Mouse (Mus musculus) heart, adult 9 months (tissue): ENCODE data around the gene Rad9b.

Source experiments
- DNase-seq, 2 experiments: peaks; one replicate each; pipeline ENCODE4 v3.0.0; 2022; ENCODE audit warnings: low spot score in 2 of 2

Rad9b gene

DNA sequence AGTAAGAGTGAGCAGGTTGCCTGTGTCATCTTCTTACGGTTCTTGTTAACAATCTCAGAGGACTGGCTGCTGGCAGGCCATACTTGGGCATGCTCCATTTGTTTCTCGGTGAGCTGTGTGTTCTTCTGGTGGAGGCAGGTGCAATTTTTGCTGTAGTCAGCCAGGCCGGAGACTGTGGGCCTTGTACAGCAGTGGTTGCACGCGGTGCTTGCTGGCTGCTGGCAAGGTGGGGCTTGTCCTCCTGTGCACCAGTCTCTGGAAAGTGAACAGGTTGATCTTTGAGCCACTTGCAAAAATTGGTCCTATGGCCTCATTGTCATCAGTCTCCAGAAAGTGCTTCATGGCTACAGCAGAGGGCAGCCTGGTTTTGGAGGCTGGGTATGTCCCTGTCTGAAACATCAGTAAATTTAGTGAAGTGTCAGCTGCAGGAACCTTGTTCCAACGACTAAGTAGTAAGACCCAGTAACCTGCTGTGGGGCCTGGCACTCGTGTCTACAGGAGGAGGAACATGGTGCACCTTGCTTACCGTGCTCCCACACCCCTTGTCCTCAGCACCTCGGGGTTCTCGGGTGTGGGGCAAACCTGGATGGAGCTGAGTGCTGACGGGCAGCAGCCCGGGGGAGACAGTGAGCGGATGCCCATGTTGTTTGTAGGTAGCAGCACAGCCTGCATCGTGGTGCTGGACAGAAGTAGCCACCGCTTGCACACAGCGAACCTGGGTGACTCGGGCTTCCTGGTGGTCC, 40.9 kb downstream of the Rad9b start:
- no peak for DNase-seq

DNA sequence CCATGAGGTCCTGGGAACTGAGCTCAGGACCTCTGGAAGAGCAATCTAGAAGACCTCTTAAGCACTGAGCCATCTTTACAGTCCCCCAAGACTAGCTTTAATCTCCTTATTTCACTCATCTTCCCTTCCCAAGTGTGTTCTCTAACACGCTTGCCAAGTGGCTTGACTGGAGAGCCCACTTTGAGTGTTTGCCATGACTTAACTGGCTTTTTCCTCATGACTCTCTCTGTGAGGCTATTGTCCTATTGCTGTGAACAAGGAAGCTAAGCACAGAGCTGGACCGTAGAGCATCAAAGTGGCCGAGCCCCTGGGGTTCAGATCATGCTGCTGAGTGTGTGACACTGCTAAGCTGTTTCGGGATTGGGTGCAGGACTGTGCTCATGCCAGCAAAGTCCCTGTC, 41.7 kb downstream of the Rad9b start:
- no peak for DNase-seq

DNA sequence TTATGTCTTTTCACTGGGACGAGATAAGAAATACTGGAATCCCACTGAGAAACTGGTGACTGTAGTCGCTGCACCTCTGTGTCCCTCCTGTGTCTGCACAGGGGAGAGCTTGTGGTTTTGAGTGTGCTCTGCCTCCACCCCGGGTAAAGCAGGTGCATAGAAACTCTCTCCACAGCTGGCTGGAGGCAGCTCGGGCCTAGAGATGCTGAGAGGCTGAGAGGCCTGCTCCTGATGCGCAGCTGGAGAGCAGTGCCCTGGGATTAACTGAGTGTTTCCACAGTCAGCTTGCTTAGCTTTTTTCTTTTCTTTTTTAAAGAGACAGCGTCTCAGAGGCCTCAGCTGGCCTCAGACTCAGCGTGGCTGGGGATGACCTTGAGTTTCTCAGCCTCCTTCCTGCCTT, 42.3 kb downstream of the Rad9b start:
- no peak for DNase-seq

DNA sequence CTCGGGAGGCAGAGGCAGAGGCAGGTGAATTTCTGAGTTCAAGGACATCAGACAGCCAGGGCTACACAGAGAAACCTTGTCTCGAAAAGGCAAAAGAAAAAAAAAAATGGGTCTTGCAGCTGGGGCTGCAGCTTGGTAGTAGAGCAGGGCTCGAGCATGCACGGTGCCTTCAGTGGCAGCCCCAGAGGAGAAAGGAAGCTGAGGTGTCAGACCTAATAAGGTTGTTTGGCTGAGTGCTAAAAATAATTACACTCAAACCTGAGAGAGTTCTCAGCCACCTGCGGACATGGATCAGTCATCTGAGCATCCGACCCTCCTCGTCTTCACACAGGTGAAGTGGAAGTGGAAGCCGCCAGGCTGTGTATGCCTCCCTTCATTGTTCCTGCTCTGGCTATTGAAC, 43.3 kb downstream of the Rad9b start:
- no peak for DNase-seq

DNA sequence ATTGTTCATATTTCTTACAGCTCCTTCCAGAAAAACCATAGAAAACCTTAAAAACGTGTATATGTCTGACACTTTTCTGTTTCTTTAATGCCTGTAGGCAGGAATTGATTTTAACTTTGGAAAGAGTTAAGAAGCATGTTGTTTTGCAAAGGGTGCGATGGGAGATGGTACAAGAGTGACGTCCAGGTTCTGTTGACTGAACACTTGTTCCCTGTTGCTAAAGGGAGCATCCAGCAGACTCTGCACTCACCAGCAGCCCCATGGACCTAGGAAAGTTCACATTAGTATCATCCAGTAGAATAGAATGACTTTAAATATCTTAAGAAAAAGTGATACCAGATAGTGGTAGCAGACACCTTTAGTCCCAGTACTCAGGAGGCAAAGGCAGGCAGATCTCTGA, 47.5 kb downstream of the Rad9b start:
- no peak for DNase-seq

DNA sequence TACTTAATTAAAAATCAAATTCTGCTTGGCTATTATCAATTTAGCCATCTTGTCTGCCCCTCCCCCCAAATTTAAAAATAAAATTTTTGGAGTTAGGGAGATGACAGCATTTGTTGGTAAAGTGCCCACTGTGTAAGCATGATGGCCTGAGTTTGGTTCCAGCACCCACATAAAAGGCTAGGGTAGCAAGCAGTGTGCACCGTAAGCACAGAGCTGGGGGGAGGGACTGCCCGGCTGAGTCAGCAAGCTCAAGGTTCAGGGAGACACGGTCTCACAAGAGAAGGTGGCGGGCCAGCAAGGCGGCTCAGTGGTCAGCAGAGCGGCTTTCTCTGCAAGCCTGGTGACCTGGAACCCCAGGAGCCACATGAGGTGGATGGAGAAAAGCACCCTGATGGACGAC, 48.6 kb downstream of the Rad9b start:
- no peak for DNase-seq

DNA sequence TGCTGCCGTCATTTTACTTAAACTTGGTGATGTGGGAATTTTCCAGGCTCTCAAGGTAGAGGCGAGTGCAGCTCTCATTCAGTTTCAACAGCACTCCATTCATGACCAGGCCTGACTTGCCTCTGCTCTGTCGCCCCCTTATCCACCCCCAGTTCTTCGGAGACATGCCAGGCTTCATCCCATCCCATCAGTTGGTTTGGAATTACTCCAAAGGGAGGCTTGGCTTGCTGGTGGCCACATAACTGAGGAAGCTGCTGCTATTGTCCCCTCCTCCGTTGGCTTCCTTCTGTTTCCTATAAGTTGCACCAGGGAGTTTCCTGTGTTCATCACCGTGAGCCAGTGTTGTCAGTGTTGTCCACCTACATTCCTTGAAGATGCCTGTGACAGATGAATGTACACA, 49.5 kb downstream of the Rad9b start:
- no peak for DNase-seq

DNA sequence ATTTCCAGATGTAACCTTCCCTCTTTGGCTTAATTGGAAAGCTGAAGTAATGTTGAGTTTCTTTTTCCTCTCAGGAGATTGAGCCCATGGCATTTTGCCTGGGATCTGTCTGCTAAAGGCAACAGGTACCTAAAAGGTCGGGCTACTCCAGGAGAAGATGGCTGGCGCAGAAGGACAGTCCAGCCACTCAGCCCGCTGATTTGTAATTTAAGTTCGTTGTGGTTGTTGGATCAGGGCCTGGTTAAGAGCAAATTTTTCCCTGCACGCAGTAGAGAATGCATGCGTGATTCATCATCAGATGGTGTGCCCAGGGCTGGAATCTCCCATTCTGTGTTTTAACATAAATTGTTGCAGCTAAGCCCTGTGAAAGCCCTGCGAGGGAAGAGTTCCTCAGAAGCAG, 50.1 kb downstream of the Rad9b start:
- DNase-seq, result no peak

DNA sequence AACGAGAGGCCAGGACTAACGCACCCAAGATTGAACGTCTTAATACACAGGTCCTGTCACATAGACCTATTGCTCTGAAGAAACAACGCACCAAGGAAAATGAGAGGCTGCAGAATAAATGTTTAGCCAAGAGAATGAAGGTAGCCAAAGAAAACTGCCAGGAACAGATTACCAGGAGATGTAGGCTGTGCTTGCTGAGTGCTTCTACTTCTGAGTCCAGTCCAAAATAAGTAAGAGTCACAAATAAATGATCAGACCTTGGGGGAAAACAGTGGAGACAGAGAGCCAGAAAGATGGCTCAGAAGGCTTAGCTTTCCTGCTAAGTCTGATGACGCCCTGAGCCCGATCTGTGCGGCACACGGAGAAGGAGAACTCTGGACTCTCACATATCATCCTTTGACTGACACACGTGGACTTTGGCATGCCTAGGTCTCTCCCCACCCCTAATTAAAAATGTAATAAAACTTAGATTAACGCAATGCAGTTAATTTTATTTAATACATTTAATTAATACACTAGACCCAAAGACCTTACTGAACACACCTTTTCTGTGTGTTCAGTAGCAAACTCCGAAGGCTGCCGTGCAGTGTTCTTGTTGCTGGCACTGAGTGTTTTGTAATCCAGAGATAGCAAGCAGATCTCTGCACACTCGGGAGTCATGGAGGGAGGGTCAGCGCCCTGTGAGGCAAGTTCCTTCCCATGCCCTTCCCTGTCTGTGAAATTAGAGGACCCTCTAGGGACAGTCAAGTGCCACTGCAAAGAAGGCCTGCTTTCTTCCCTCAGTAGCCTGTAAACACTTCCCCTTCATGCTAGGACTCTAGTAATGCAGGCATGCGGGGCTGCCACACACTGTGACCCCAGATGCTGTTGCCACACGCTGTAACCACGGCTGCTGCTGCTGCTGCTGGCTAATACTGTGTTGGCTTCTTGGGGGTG, 51.0 kb downstream of the Rad9b start:
- no peak for DNase-seq

DNA sequence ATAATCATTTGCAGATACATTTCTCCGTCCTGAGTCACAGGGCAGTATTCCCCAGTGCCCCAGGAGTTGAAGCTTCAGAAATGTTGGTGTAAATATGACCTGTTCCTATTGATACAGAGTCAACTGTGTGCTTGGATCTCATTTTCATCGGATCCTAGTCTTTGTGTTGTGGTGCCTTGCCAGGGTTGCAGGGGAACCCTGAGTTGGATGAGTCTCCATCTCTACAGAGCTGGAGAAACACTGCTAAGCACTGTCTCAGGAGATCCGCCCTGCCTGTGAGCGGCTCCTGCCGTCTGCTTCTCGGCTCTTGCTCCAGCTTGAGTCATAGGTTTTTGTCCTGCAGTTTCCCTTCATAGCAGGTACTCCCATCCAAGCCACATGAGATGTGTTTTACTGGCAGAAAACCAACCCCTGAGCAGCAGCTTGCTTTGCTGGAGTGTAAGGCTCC, 53.9 kb downstream of the Rad9b start:
- DNase-seq, result peak in 1 of 2 experiments; percentile 29

DNA sequence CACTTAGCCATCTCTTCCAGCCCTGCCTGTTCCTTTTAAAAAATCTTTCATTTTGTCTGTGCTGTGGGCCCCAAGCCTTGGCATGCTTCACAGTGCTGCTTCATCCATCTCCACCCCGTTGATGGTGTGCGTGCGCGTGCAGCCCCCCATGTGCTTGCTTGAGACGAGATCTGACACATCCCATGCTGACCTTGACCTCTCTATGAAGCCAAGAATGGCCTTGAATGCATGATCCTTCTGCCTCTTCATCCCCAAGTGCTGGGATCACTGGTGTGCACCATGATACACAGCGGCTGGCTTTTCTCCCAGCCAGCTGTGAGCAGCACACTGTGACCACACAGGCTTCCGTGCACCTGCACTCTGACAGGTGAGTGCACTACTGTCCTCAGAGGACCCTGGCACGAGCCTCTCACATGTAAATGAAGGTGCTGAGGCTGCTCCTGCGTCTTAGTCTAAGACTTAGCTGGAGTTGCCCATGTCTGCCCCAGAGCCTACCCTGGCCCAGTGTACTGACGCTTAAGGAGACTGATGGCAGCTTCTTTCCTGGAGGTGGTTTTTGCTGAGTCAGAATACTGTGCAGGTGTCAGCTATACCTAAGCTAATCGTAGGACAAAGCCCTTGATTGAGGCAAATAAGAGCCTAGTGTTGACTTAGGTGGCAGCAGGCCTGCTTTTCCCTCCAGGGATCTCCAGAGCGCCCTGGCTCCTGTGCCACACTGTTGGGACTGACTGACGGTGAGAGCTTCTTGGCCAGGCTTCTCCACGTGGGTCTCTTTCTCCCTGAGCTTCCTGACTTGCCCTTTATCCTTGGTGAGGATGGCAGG, 58.7 kb downstream of the Rad9b start:
- DNase-seq, result no peak

DNA sequence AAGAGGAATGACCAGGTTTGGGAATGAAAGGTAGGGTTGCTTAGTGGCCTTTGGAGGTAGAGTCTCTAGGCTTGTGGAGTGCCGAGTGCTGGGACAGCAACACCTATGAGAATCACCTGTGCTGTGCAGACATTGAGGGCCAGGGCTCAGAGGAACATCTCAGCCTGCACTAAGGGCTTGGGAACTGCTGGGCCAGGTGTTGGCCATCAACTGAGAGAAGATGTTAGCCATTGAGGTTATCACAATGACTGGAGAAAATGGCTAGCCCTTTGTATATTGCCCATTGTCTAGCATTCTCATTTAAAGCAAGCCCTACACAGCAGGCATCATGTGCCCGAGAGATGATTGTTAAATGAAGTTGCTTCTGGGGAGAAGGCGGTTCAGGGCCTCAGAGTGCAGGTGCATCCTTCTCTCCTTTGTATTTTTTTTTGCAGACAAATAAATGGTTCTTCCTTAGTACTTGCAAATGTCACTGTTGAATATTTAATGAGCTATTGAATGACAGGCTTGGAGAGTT, 59.8 kb downstream of the Rad9b start:
- no peak for DNase-seq

DNA sequence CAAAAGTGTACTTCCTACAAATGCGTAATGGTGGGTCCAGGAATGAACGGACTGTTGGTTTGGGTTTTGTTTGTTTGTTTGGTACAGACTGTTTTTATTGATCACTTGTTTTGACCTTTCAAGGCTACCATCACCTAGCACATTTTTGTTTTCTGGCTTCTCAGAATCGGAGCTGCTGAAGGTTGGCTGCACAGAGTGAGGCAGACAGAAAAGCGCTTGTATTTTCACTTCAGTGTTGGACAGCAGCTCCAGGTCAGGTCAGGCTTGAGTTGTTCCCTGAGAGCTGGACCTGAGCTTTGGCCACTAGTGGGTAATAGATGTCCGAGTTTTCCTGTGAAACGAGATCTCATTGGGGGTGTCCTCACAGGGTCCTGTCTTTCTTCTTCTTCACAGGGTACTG, 60.9 kb downstream of the Rad9b start:
- DNase-seq, result no peak

DNA sequence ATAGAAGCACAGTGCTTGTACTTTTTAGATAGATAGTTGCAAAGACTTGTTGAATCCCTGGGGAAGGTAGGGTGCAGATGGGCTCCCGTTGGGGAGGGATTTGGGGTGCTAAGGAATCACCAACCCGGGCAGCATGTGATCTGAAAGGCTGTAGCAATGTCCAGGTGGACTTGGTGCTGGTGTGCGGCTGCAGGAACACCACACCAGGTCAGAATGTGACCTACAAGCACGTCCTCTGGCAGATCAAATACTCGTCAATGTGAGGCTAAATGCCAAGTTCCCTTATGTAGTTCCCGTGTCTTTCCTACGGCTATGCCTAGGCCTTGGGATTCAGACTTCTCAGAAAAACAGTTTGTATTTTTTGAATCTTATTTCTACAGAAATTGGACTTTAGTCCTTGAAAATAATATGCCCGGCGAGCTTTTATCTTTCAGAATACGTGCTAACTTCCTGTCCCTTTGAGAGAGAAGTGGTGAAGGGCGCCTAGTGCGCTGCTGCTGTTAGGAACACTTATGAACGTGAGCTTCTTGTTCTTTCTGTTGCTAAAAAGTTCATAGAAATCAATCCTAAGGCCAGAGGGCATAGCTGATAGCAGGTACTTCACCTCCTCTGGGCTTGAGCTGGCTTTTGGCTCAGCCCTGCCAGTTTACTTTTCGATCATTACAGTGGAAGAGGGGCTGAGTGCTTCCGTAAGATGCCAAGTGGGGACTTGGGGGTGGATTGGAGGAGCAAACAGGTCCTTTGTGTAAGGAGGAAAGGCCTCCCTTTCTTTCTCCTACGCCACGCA, 62.3 kb downstream of the Rad9b start:
- no peak for DNase-seq

DNA sequence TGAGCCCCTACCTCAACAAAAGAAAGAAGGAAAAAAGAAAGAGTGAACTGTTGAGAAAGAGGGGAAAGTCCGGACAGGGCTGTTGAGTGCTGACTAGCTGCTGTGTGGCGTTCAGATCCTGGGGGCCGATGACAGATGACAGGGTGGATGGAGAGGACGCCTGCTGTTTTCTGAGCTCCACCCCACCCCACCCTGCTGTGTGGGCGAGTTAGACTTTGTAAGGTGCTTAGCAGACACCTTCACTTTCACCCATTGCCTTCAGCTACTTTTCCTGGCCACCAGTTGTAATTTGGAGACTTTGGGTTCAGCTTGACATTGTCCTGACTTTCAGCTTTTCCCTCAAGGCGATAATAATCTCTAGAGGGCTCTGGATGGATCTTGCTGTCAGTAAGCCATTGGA, 62.9 kb downstream of the Rad9b start:
- DNase-seq, result no peak

DNA sequence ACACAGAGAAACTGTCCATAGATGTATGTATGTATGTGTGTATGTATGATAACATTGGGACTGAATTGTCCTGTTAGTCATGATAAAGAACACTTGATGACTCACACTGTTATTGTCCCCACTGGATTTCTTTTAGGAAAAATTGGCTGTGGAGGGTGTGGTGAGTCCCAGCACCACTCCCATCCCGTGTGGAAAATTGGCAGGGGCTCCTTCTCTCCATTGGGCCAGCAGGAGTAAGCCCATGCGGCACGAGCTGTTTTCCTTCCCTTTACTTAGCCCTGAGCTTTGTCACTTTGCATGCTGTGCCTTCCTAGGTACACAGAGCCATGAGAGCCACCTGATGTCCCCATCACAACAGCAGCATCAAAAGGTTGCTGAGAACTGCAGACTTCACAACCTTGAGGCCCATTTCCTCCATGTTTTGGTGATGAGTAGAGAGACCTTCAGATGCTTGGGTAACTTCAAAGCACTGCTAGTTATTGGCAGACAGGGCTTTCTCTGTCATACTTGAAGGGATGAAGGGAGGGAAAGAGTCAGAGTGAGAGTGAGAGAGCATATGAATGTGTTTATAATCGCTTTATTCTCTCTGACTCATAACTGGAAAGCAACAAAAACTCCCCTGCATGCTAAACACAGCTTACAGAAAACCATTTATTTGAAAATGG, 65.8 kb downstream of the Rad9b start:
- DNase-seq, result peak in 1 of 2 experiments; percentile 57

DNA sequence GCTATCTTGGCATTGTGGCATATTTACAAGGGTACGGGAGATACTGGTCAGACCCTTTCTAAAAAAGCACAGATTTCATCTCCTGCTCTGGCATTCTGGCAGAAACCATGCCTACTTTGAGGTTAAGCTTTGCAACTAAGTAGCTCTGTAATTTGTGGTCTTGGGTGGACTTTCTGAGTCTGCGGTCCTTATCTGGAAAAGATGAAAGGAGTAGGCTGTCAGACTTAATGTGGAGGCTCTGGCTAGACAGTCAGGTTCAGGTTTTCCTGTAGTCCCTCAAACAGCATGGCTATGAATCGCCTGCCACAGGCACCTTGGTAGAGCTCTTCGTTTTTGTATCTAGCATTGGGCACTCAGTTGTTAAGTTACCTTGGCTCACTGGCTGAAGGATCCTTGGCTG, 67.0 kb downstream of the Rad9b start:
- DNase-seq, result no peak

DNA sequence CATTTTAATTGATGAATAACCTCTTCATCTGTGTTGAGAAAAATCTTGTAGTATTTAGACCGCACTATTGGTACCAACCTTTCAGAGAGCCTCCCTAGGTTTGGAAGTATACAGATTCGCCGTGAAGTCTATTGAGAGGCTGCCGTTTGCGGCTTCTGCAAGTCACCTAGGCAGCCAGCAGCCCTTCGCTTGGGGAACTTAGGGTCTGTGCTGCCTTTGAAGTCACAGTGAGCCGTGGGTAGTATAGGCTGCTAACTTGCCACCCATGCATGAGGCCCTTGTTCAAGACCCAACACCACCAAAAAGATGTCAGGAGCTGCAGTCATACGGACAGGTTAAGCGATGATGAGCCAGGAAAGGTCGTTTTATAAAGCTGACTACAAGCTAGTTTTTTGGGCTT, 67.8 kb downstream of the Rad9b start:
- no peak for DNase-seq

DNA sequence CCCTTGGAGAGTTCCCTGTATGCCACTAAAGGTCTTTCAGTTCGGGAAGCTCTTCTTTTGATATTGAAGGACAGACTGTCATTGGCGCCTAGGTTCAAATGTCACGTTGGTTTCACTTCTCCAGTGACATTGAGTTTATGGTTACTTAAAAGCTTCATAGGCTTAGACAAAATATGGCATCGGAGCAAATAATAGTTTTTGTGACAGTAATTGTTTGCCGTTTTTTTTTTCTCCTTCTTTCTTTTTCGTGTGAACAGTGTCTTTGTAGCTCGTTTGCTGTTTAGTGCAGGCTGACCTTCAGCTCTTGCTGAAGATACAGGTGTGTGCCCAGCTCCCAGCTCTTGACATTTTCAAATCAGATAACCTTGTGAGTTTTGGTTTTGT, 68.3 kb downstream of the Rad9b start:
- DNase-seq, result no peak

DNA sequence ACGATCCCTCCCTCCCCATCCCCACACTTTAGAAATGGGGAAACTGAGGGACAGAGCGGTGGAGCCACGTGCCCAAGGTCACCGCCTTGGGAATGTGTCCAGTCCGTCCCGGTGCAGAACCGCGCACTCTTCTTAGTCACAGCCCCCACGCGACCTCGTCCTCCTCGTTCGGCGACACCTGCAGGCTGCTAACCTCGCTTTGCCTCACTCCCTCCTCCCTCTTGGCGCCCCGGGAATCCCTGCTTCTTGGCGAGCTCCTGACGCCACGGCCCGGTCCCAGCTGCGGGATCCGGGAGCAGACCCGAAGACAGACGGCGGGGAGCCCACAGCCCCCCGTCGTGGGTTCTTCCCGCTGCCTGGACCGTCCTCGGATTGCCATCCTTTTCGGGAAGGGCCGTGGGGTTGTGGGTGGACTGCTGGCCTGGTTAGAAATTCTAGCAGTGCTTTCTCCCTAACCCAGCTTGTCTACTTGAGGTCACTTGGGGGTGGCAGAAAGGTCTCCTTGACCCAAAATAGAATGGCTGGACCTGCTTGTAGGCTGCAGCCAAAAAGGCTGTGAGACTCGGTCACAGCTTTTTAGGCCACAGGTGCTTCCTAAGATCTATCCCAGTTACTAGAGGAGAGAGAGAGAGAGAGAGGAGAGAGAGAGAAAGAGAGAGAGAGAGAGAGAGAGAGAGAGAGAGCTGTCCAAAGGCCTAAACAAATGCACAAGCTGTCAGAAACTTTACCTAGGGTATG, 68.8 kb downstream of the Rad9b start:
- peak; percentile 47 to 52 for DNase-seq
